Mouse (Mus musculus) left cerebral cortex, postnatal 36 days (tissue): Measurements from ENCODE around the gene Bmf. TPM values are rescaled to one million over a fixed set of nuclear protein-coding genes. Genes with fewer than 3 reads are reported as not detected.
"Not testable (repeated sequence)": the region's sequence is repeated elsewhere in the genome, so short reads cannot be mapped to it uniquely, and the experiment has no call there.

Source experiments
- DNase-seq, 2 experiments: peaks; one replicate each; pipeline ENCODE4 v3.0.0; 2021 to 2022; ENCODE audit warnings: low spot score in 2 of 2, mixed read lengths in 1 of 2
- intact Hi-C: fragments of 180-260 bp; cut with DNase I; formaldehyde crosslinking; loops from one replicate; pipeline ENCODE4 v1.15.1; 2025
- total RNA-seq, 2 experiments: library from RNA; stranded (reverse); gene quantifications; 2 replicates each; pipeline ENCODE4 v1.2.3; 2021

Gene Bmf
- 1 to 10 TPM; 4.8 to 5.8 TPM for total RNA-seq

GRCm38 (mm10) chr2:118549507-118550473, at the start of gene Bmf:
Gene Bmf, minus strand, starts transcription at chr2:118549687.
- DNase-seq, result peak; percentile 86 to 92
- intact Hi-C loops, result loop anchor here (2.0 to 5.0 kb wide), 3 partner anchors 37 to 63 kb away; no protein-coding TSS in a partner anchor

GRCm38 (mm10) chr2:118599087-118599486, 49.6 kb upstream of the Bmf start:
- intact Hi-C loops, result loop anchor here (2.0 kb wide), 1 partner anchor 112 kb away; no protein-coding TSS in a partner anchor

GRCm38 (mm10) chr2:118597673-118598568, 48.4 kb upstream of the Bmf start, which contains the start of gene Bub1b:
Gene Bub1b, plus strand, starts transcription at chr2:118598211.
- peak; percentile 83 to 86 for DNase-seq
- intact Hi-C loops, result loop anchor here (2.0 kb wide), 1 partner anchor 111 kb away; no protein-coding TSS in a partner anchor

More at GRCm38 (mm10) chr2:118599087-118599486, 49.6 kb upstream of the Bmf start:
- no peak for DNase-seq

- intact Hi-C loops, result no loop called here
- no peak for DNase-seq
Measured at GRCm38 (mm10) chr2:118591083-118591482, 41.6 kb upstream of the Bmf start.

GRCm38 (mm10) chr2:118587686-118588085, 38.2 kb upstream of the Bmf start:
- intact Hi-C loops, result no loop called here
- no peak for DNase-seq

- intact Hi-C loops, result no loop called here
- no peak for DNase-seq
Measured at GRCm38 (mm10) chr2:118586013-118586412, 36.5 kb upstream of the Bmf start.

- intact Hi-C loops, result no loop called here
Measured at GRCm38 (mm10) chr2:118573135-118573534, 23.6 kb upstream of the Bmf start.

GRCm38 (mm10) chr2:118572183-118572836, 22.8 kb upstream of the Bmf start:
- DNase-seq, result no peak
- intact Hi-C loops, result no loop called here

More at GRCm38 (mm10) chr2:118573135-118573534, 23.6 kb upstream of the Bmf start:
- no peak for DNase-seq

GRCm38 (mm10) chr2:118570939-118571338, 21.5 kb upstream of the Bmf start:
- intact Hi-C loops, result no loop called here
- no peak for DNase-seq

- DNase-seq, result no peak
- intact Hi-C loops, result no loop called here
Measured at GRCm38 (mm10) chr2:118567179-118567578, 17.7 kb upstream of the Bmf start.

- intact Hi-C loops, result no loop called here
- DNase-seq, result no peak
Measured at GRCm38 (mm10) chr2:118562431-118562830, 12.9 kb upstream of the Bmf start.

- intact Hi-C loops, result no loop called here
- DNase-seq, result no peak
Measured at GRCm38 (mm10) chr2:118562015-118562414, 12.5 kb upstream of the Bmf start.

GRCm38 (mm10) chr2:118558426-118558825, 8.9 kb upstream of the Bmf start:
- intact Hi-C loops, result no loop called here

GRCm38 (mm10) chr2:118554356-118554990, 5.0 kb upstream of the Bmf start:
- DNase-seq, result peak in 1 of 2 experiments; percentile 5

More at GRCm38 (mm10) chr2:118558426-118558825, 8.9 kb upstream of the Bmf start:
- DNase-seq, result no peak

GRCm38 (mm10) chr2:118551606-118552005, 2.1 kb upstream of the Bmf start:
- no peak for DNase-seq
- intact Hi-C loops, result no loop called here

More at GRCm38 (mm10) chr2:118554356-118554990, 5.0 kb upstream of the Bmf start:
- intact Hi-C loops, result not testable (repeated sequence)

GRCm38 (mm10) chr2:118548421-118549221, 866 bp downstream of the Bmf start:
- DNase-seq, result no peak
- intact Hi-C loops, result loop anchor here (2.0 to 5.0 kb wide), 3 partner anchors 36 to 62 kb away; no protein-coding TSS in a partner anchor

- intact Hi-C loops, result loop anchor here (2.0 to 5.0 kb wide), 3 partner anchors 35 to 61 kb away; no protein-coding TSS in a partner anchor
- DNase-seq, result peak in 1 of 2 experiments; percentile 5
Measured at GRCm38 (mm10) chr2:118547541-118548016, 1.9 kb downstream of the Bmf start.

GRCm38 (mm10) chr2:118546798-118547165, 2.7 kb downstream of the Bmf start:
- no peak for DNase-seq
- intact Hi-C loops, result loop anchor here (5.0 kb wide), 2 partner anchors 34 to 61 kb away; no protein-coding TSS in a partner anchor
